Mouse (Mus musculus) retina, postnatal 1 day (tissue): ENCODE measurements around the gene Ppfibp1.
"Not testable (repeated sequence)": the region's sequence is repeated elsewhere in the genome, so short reads cannot be mapped to it uniquely, and the experiment has no call there.

ENCODE experiments used
- DNase-seq: peaks from one replicate; pipeline ENCODE4 v3.0.0-alpha.2; 2012

Ppfibp1 gene

DNA sequence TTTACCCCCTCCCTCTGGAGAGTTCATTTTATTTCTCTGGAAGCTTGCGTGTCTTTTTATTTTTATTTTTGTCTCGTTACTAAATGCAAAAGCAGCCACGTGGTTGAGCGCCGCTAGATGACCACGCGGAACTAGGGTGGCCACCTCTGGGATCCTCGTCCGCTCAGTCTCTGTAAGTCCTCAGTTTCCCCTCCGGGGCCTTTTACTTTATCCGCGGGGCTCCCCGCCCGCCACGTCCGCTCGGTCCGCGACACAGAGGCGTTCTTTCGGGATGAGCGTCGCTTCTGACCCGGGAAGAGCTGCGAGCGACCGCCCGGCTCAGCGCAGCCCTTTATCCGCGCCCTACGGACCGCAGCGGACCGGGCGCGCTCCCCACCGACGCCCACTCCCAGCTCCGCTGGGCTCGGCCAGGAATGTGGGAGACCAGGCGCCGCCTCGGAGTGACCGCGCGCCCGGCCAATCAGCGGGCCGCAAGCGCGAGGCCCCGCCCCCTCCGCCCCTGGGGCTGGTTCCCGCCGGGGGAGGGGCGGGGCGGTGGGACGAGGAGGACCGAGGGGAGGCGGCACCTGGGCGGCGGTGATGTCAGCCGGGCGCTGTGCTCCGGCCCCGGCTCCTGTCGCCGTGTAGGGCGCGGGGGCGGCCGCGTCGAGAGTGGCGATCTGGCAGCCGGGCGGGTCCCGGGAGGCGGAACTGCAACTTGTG lies at the start of gene Ppfibp1:
Gene Ppfibp1 (plus strand): TSS at position 530 of the 702 bp plus-strand sequence.
- peak; percentile 96 for DNase-seq

DNA sequence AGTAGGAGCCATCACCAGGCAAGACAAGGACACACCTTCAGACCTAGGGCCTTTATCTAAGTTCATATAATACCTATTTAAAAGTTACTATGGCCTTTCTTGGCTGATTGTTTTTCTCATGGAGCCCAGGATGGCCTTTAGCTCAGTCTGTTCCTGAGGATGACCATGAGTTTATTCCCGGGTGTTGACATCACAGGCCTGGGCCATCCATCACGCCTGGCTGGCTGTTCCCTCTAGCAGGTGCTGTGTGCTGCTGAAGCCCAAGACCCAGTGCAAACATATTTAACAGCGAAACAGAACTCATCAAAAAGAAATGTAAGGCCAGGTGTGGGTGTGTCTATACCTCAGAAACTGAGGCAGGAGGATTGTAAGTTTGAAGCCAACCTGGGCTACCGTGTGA lies 49.4 kb upstream of the Ppfibp1 start:
- no peak for DNase-seq

DNA sequence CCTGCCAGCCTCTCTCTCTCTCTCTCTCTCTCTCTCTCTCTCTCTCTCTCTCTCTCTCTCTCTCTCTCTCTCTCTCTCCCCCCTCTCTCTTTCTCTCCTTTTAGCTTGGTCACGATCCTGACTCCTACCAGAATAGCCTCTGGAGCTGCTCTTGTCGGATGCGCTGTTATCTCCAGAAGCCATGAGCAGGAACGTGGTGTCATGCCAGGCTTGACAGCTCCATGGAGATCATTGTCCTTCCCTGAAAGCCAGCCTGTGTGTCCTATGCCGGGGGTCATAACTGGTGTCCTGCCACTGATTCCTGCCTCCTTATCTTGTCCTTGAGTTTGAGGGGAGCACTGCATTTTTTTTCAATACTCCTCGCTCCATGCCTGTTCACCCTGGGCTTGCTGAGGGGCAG lies 43.4 kb upstream of the Ppfibp1 start:
- DNase-seq: no peak

DNA sequence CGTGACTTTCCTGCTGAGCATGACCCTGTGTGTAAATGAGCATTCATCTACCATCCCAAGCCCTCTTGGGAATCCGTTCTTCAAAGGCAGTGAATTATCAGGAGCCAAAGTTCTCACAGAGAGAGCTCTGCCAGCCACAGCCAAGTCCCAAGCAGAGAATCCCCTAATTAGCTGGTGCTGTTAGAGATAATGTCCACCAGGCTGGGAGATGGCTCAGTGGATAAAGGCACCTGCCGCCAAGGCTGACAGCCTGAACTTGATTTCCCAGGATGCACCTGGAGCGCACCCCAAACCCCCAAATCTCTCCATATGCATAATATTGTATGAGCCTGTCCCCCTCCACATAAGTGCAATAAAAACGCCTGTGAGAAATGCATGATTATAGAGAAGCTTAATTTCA lies 42.9 kb upstream of the Ppfibp1 start:
- DNase-seq: no peak

DNA sequence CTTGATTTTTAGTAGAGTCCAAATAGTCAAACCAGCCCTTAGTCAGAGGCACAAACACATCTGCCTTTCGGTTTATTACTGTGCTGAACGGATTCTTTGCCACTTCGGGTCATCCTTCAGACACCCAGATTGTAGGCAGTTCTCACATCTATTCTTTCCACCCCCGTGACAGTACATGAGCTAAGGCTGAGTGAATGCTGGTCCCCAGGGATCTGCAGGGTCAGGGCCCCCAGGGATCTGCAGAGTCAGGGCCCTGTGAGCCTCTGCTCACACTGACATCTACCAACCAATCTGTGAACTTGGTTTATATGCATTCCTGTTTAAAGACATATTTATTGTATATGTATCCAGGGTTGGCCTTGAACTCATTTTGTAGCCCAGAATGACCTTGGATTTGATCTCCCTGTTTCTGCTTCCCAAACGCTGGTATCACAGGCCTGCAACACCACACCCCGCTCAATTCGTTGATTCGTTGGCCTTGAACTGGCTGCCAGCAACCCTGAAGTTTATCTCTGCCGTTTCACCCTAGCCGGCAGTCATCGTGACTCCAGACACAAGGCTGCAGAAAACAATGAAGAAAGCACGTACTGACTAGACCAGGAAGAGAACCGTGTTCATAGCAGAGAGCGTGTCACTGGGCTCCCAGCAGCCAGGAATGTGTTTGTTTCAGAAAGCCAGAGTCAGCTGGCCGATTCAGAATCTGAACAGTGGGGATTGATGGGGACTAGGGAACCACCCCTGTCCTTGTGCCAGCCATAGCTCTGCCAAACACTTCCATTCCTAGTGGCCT lies 42.1 kb upstream of the Ppfibp1 start:
- no peak for DNase-seq

DNA sequence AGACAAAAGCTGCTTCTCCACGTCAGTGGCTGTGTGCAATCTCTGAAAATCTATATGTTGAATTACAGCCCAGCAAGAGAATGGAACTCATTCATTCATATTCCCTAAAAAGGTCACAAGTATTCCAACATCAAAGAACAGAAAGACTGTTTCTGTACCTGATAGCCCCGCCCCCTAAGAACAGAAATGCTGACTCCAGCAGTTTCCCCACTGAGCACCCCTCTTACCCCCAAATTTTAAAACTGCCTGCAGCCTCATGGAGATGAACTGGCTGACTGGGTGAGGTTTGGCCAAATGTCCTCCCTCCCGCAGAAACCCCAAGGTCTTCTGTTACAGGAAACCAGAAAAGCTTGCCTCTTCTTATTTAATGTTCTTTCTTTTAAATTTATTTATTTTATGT lies 40.9 kb upstream of the Ppfibp1 start:
- DNase-seq: no peak

DNA sequence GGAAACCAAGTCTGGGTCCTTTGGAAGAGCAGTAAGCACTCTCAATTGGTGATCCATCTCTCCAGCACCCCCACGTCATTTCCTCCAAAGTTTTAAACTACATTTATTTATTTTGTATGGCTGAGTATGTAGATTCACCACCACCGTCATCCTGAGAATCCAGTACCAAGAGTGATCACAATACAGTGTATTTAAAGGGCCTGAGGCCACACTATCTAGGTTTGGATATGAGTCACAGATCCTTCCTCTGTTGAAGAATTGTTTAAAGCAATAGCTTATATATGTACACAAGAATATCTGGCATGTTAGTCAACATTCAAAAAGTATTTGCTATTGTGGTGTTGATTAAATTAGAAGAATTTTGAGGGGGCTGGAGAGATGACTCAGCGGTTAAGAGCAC lies 40.0 kb upstream of the Ppfibp1 start:
- DNase-seq: no peak

DNA sequence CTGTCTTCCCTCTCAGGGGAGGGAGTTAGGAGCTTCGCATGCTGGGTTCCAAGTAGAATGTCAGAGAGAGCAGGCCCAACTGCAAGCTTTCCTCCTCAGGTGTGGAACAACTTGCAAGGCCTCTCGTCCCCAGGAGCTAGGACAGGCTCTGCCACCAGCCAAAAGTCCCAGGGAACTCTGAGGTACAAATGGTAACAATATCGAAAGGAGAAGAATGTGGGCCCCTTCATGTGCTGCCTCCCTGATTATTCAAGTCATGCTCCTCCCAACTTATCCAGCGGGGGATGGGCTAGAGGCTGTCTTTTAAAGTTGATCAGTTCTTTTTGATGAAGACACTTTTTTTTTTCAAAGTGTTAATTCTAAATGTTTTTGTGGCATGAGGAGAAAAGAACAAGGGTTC lies 38.2 kb upstream of the Ppfibp1 start, which contains the start of gene Smco2:
Gene Smco2 (plus strand): TSS at position 55 of the 400 bp plus-strand sequence.
- DNase-seq: no peak

DNA sequence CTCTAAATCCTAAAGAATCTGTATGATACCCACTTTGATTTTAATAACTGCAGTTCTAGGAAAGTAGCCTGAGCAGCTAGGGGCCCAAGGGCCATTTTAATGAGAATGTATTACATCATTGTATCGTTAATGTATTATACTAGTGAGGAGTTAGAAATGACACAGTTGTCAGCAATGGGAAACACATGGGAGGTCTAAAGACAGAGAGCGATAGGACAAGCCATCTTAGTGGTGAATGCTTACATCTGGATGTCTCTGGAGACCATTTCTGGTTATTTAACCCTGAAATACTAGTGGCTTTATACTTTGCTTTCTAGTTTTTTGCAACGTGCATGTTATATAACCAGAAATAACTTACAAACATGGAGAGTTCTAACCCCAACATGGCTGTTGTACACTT lies 36.4 kb upstream of the Ppfibp1 start:
- DNase-seq: no peak

DNA sequence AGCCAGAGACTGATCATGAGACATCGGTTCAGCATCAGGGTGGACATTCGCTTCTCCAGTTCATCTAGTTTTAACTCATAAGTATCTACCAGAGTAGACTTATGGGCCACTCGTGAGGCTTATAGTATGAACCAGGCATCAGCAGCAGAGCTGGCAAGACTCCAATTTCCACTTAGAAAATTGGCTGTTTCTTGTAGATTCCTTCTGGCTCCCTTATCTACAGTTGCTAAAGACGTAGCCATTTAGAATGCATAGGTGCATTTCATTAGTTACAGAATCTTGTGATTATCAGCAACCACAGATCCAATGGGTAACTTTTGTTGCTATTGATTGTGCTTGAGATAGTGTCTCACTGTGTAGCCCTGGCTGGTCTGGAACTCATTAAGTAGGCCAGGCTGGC lies 35.5 kb upstream of the Ppfibp1 start:
- DNase-seq: no peak

DNA sequence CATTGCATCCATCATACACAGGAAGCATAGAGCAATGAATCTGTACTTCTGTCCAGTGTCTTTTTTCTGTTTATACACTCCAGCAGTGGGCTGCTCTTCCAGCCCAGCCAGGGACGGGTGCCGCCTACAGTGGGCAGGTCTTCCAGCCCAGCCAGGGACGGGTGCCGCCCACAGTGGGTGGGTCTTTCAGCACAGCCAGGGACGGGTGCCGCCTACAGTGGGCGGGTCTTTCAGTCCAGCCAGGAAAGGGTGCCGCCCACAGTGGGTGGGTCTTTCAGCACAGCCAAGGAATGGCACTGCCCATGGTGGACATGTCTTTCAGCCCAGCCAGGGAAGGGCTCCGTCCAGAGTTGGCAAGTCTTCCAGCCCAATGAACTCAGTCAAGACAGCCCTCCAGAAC lies 33.1 kb upstream of the Ppfibp1 start:
- no peak for DNase-seq

DNA sequence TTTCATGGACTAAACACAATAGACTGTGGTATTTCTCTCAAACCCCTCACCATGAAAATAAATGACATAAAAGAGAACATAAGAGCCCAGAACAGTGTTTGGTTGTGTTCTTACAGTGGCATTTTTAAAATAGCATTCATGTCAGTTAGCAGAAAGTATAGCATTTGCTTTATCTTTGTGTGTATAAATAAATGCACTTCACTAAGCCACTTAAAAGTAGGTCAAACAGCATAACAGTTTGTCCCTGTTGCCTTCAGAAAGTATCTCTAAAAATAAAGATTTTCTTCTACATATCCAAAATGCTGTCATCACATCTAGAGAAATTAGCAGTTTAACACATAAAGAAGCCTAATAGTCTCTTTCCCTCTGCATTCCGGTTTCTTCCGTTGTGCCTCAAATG lies 30.9 kb upstream of the Ppfibp1 start:
- no peak for DNase-seq

DNA sequence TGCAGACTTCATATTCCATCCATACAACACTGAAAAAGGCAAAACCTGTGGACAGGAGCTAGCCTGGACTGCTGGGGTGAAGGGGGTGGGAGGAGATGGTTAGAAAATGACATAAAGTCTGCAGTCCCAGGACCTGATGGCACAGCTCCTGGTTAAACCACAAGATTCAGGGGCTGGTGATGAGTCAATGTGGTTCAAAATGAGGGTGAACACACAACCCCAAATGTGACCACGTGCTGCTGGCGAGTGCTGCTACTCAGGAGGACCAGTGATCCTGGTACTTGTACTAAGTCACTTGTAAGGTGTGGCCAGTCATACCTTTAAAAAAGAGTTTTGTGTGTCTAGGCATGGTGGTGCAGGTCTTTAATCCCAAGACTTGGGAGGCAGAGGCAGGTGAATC lies 25.1 kb upstream of the Ppfibp1 start:
- no peak for DNase-seq

DNA sequence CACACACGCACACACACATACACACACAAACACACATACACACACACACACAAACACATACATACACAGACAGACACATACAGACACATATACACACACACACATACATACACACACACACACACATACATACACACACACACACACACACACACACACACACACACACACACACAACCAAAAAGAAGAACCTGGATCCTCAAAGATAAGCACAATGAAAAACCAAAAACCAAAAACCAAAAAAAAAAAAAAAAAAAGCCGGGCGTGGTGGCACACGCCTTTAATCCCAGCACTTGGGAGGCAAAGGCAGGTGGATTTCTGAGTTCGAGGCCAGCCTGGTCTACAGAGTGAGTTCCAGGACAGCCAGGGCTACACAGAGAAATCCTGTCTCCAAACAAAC lies 23.9 kb upstream of the Ppfibp1 start:
- DNase-seq: not testable (repeated sequence)

DNA sequence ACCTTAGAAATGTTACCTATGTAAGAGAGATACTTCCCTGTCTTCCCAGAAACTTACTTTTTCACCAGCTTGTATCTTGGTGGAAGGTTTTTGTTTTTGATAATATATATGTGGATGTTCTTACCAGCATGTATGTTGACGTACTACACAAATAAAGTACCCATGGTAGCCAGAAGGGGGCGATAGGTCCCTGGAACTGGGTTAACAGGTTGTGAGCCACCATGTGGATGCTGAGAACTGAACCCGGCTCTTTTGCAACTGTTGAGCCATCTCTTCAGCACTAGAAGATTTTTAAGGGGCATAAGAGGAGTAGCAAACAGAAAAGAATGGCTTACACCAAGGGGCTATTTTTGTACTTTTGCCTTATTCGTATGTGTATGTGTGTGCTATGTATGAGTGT lies 22.6 kb upstream of the Ppfibp1 start:
- DNase-seq: no peak

DNA sequence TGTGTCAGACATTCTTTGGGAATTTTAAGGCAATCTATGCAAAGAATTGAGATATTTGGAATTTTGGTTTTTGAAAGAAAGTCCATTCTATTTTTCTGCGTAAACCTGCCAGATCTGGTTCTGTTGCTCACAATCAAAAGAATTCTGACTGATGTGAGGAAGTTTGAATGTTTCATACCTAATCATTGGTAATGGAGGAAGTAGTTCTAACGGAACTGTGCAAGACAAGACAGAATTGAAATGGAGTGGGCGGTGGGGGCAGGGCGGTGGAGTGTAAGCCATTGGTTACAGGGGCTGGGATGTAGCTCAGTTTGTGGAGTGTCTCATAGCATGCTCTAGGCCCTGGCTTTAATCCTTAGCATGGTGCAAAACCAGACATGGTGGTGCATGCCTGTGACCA lies 16.3 kb upstream of the Ppfibp1 start:
- no peak for DNase-seq

DNA sequence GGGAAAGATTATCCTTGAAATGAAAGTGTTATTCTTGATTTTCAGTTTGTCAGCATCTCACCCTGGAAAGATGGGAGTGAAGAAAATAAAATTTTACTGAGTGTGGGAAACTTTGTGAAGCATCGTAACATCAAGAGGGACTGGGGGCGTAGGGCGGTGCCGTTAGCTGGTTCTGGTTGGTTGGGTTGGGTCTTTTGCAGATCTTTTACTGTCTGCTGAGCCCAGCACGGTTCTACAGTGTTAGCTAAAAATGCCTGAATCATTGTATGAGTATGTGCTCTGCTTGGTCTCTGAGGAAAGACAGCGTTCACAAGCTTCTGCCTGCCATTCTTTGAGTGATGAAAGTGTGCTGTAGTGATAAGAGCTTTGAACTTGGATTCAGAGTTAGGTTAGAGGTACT lies 13.9 kb upstream of the Ppfibp1 start:
- no peak for DNase-seq

DNA sequence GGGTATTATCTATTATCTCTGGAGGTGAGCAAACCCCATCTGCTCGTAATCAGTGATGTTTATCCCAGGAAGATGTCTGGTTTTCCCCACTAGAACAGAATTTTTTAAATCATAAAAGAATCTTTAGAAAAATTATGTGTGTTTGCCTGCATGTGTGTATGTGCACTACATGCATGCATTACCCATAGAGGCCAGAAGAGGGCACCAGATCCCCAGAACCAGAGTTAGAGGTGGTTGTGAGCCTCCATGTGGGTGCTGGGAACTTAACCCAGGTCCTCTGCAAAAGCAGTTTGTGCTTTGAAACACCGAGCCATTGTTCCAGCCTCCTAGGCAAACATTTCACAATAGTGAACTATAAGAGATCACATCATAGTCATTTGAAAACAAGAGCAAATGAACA lies 11.5 kb upstream of the Ppfibp1 start:
- no peak for DNase-seq

DNA sequence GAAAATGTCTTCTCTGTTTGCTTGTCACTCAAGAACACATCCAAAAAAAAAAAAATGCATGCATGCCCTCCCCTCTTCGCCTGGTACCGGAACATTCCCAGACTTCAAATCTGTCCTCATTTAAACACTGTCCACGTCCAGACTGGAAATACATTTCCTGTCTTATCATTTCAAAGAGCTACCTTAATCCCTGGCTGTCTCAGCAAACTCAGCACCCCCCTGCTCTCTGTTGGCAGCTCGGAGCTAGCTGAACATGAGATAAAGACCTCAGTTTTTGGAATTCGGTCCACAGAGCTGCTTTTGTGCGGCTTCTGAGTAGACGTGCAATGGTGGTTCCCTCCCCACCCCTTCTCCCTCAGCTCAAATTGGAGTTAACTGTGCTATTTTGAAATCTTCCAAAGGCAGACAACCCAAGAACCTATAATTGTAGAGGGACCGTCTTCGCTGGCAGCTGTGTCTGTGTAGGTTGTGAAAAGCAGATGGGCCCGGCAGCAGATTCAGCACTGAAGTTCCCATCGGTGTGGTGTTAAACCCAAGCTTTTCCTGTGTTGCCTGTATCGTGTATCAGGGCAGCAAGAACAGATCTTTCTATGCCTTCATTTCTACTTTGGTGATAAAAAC lies 10.8 kb upstream of the Ppfibp1 start:
- DNase-seq: no peak

DNA sequence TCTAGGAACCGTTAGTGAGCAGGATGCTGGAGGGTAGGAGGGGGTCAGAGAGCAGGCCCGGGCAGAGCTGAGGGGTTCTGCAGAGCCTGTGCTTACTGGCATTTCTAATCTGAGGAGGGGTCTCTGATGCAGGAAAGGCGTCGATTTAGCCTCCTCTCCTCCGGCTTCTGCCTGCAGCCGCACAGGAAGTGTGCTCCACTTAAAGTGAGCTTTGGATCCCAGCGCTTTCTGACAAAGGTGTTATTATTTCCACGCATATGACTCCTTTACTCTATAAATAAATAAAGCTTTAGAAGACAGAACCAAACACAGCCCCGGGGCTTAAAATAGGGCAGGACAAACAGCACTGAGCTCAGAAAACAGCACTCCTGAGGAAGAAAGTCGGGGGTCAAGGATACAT lies 9.4 kb upstream of the Ppfibp1 start:
- DNase-seq: no peak

DNA sequence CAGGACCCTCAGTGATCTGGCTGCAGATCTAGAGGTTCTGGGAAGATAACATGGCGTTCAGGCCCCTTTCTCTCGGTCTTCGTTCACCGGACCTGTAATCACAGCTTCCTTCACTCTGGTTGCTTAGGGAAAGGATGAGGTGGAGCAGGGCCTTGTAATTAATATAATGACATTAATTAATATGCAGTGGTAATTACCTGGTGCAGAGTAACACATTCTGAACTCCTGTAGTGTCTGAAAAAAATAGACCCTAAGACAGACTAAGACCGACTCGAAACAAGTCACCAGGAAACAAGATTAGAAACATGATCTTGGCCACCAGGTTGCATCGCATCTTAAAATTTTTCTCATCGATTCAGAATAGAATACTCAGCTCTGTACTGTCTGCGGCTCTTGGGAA lies 8.4 kb upstream of the Ppfibp1 start:
- DNase-seq: no peak

DNA sequence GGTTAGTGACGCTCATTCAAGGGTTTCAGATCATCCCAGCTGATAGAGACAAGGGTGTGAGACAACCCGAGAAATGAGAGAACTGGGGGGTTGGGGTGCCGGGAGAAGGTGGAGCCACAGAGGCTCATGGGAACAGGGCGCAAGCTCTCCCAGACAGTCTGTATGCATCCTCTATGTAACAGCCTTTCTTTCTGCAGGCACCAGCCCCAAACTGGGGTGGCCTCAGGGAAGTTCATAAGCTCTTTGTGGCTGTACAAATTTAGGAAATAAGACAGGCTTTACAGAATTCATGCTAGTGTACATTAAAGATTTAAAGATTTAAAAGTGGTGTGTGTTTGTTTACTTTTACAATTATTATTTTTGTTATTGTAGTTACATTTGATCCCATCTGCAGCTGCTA lies 8.0 kb upstream of the Ppfibp1 start:
- no peak for DNase-seq

DNA sequence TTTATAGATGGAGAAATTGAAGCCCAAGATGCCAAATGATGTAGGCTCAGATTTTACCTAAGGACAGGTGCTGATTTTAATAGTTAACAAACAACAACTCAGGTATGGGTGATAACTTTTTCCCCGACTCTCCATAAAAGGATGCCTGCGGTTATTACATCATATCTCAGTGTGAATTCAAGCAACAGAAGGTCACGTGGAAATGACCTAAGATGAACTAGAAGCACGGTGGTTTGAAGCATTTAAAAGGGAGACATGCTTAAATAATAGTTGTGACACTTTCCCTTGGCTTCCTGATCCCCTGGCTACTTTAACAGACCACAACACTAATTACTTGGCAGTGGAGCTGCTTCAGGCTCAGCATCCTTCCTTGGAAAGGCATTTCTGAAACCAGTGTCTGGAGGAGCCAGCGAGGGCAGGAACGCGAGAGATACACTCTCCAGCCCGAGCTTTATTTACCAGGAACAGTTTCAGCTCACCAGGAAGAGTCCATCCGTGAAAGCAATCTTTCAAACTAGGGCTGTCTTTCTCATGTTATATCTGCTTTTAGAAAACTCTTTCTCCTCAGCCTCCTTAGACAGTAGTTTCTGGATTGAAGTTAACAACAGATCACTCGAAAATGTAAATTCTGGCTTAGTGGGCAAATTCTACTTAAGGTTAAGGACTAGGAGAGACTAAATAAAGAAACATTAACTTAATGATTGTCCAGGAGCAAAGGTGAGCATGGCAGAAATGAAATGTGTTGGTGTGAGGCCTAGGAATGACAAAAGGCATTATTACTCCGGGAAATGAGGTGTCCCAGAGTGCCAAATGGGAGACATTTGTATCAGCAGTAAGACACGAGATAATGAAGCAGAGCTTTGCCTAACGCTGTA lies 6.2 kb upstream of the Ppfibp1 start:
- no peak for DNase-seq
